Mouse (Mus musculus): ENCODE results near the gene Arx. TPM values are rescaled to one million over a fixed set of nuclear protein-coding genes. Genes with fewer than 3 reads are reported as not detected.

Arx gene
- total RNA-seq, 2 experiments from 2014 or later, result 16.2 to 17.9 TPM

DNA sequence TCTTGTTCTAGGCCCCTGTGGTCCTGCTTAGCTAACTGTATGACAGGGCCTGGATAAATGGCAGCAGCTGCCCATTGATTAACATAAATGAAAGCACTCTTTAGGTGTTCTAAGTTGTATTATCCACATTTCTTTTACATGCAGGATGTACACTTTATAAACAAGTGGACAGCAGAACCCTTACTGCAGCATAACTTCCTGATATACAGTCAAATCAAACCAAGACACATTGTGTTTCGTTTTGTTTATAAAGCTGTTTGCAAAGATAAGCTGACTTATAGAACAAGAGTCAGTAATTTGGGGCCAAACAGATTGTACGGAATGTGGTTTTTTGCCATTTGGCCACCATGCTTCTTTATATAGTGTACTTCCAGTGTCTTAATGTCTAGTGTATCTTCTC is 33.7 kb downstream of the Arx start:
- DNase-seq (ENCODE audit: extremely low spot score in 1 of 2, low spot score in 1 of 2), result no peak

DNA sequence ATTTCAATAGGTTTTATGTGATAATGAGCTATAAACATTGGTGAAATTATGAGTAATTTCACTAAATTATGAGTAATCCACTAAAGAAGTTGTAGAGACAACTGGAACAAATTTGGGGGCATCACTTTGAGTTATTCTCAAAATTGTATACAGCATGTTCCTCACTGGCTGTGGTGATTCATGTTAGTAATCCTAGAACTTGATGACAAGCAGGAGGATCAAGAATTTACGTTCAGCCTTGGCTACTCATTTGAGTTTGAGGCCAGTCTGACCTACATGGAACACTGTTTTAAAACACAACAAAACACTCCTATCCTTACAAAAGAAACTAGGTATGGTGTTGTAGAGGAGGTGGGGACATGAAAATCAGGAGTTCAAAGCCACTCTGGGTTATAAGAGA is 35.1 kb downstream of the Arx start:
- DNase-seq (ENCODE audit: extremely low spot score in 1 of 2, low spot score in 1 of 2), result no peak
